Mouse (Mus musculus): ENCODE measurements around the gene Samt3. TPM values are rescaled to one million over a fixed set of nuclear protein-coding genes. Genes with fewer than 3 reads are reported as not detected.

Samt3 gene
- polyA plus RNA-seq (2015; fragmentation: Nextera tagmentation; extraction: Ambion mirVana), result not detected in 2 replicates

- no peaks in the 10 kb centered on the region for H3K36me3 ChIP-seq
- no peak within 1 kb of the TSS for H3K27ac ChIP-seq (replicated peaks)
- no peak within 1 kb of the TSS for H3K4me2 ChIP-seq
- H3K4me3 ChIP-seq (replicated peaks), result no peak within 1 kb of the TSS
- ATAC-seq (ENCODE audit: low FRiP score), result no peak
- no peaks in the 10 kb centered on the region for H3K9me3 ChIP-seq (replicated peaks)
- no peak within 1 kb of the TSS for H3K9ac ChIP-seq (replicated peaks)
- H3K27me3 ChIP-seq (replicated peaks), result no peaks in the 10 kb centered on the region
- H3K4me1 ChIP-seq, result no peaks in the 10 kb centered on the region
These were observed at the start of gene Samt3 for GRCm38 (mm10) chrX:86043899-86044298. TSS of gene Samt3 (plus strand) at chrX:86044199.

- H3K4me1 ChIP-seq, result no peaks in the 10 kb centered on the region
- no peaks in the 10 kb centered on the region for H3K27me3 ChIP-seq (replicated peaks)
- ATAC-seq (ENCODE audit: low FRiP score), result no peak
- H3K4me3 ChIP-seq (replicated peaks), result no peak overlapping the region
- H3K27ac ChIP-seq (replicated peaks), result no peak overlapping the region
- H3K36me3 ChIP-seq, result no peaks in the 10 kb centered on the region
- H3K9ac ChIP-seq (replicated peaks), result no peak overlapping the region
- no peaks in the 10 kb centered on the region for H3K9me3 ChIP-seq (replicated peaks)
- H3K4me2 ChIP-seq, result no peak overlapping the region
- WGBS, result 35% methylated on average over 1 of the region's 1 CpGs
These were observed 27.4 kb upstream of the Samt3 start for GRCm38 (mm10) chrX:86016591-86016990.

GRCm38 (mm10) chrX:86088672-86089071, 44.7 kb downstream of the Samt3 start:
- H3K27ac ChIP-seq (replicated peaks), result no peak overlapping the region
- no peaks in the 10 kb centered on the region for H3K4me1 ChIP-seq
- H3K9me3 ChIP-seq (replicated peaks), result no peaks in the 10 kb centered on the region
- no peaks in the 10 kb centered on the region for H3K36me3 ChIP-seq
- no peak overlapping the region for H3K9ac ChIP-seq (replicated peaks)
- 90% methylated on average over 1 of the region's 1 CpGs for WGBS
- no peak for ATAC-seq (ENCODE audit: low FRiP score)
- no peak overlapping the region for H3K4me2 ChIP-seq
- H3K4me3 ChIP-seq (replicated peaks), result no peak overlapping the region
- H3K27me3 ChIP-seq (replicated peaks), result no peaks in the 10 kb centered on the region

Other genes with a start within 250 kb of the Samt3 start
- 0.04 and 0.60 TPM in 2 replicates for gene 5430427O19Rik, start 173.8 kb upstream of the Samt3 start, polyA plus RNA-seq (2015; fragmentation: Nextera tagmentation; extraction: Ambion mirVana)
- gene Nr0b1, start 147.6 kb downstream of the Samt3 start, polyA plus RNA-seq (2015; fragmentation: Nextera tagmentation; extraction: Ambion mirVana), result 1.2 and 1.4 TPM in 2 replicates

All from neural tube, embryonic 15.5 days (tissue).